Mouse (Mus musculus) forebrain, embryonic 10.5 days (tissue): Measurements from ENCODE around the gene E4f1. TPM values are rescaled to one million over a fixed set of nuclear protein-coding genes. Genes with fewer than 3 reads are reported as not detected.

Experiments used
- DNase-seq: peaks from one replicate; pipeline ENCODE4 v3.0.0-alpha.2; 2017; ENCODE audit warnings: low spot score; ENCODE audit errors: extremely low spot score
- H3K27ac ChIP-seq: fragments of 300-500 bp; sonication (generic); 2 replicates; pipeline ENCODE4 v1.5.1; 2016; ENCODE audit warnings: mild to moderate bottlenecking
- H3K27me3 ChIP-seq: fragments of 300-500 bp; sonication (generic); 2 replicates; pipeline ENCODE4 v1.6.1; 2016; ENCODE audit warnings: mild to moderate bottlenecking; ENCODE audit not compliant: poor library complexity, severe bottlenecking
- H3K36me3 ChIP-seq: fragments of 300-500 bp; sonication (generic); replicated peaks from 2 replicates; pipeline ENCODE4 v1.6.1; 2016; ENCODE audit warnings: mild to moderate bottlenecking, moderate library complexity
- H3K4me1 ChIP-seq: fragments of 300-500 bp; sonication (generic); 2 replicates; pipeline ENCODE4 v1.6.1; 2016
- H3K4me3 ChIP-seq: fragments of 300-500 bp; sonication (generic); 2 replicates; pipeline ENCODE4 v1.5.1; 2016; ENCODE audit warnings: mild to moderate bottlenecking, moderate library complexity
- H3K9me3 ChIP-seq: fragments of 300-500 bp; sonication (generic); 2 replicates; pipeline ENCODE4 v1.6.1; 2016; ENCODE audit warnings: mild to moderate bottlenecking, moderate library complexity
- WGBS: fragments of 180-500 bp; shearing (Covaris S2); methylation state at CpG from one replicate; pipeline ENCODE4 v1.1.7; 2016; 5-methylcytosine and 5-hydroxymethylcytosine counted together
- polyA plus RNA-seq: library from polyadenylated mRNA; unstranded; fragments of >200 nt; fragmentation: Nextera tagmentation; extraction: Ambion mirVana; gene quantifications from 2 replicates; pipeline ENCODE4 v1.2.1, GENCODE M21; 2016

Gene E4f1
- polyA plus RNA-seq, 1 experiment from 2014 or later, result 32.7 TPM

GRCm38 (mm10) chr17:24414230-24414976 is 55.7 kb downstream of the E4f1 start, which contains the start of gene Rnps1:
Rnps1 (plus strand) TSS chr17:24414565.
- peaks cover 30% of the 10 kb centered on the region for H3K4me1 ChIP-seq
- DNase-seq, result peak; percentile 100
- H3K36me3 ChIP-seq, result peaks cover 64% of the 10 kb centered on the region
- peak within 1 kb of the TSS; percentile 78 for H3K4me3 ChIP-seq
- peak within 1 kb of the TSS; percentile 99 for H3K27ac ChIP-seq
- no peaks in the 10 kb centered on the region for H3K27me3 ChIP-seq
- no peaks in the 10 kb centered on the region for H3K9me3 ChIP-seq
- WGBS, result under 1% methylated on average over 64 of the region's 64 CpGs

- Histone ChIP-seq H3K27me3 (no peaks in the 10 kb centered on the region), H3K9me3 (no peaks in the 10 kb centered on the region), H3K4me3 (peak overlapping the region; percentile 78), H3K4me1 (peaks cover 30% of the 10 kb centered on the region), H3K27ac (peak overlapping the region; percentile 99), H3K36me3 (peaks cover 64% of the 10 kb centered on the region)
- DNase-seq, result no peak
- WGBS, result 36% methylated on average over 22 of the region's 22 CpGs
These were observed 56.4 kb downstream of the E4f1 start for GRCm38 (mm10) chr17:24413557-24414211.

GRCm38 (mm10) chr17:24407116-24407803 is 62.9 kb downstream of the E4f1 start:
- H3K27ac ChIP-seq, result no peak overlapping the region
- no peak for DNase-seq
- H3K27me3 ChIP-seq, result no peaks in the 10 kb centered on the region
- no peak overlapping the region for H3K4me3 ChIP-seq
- H3K36me3 ChIP-seq, result peaks cover 61% of the 10 kb centered on the region
- 92% methylated on average over 12 of the region's 12 CpGs for WGBS
- no peaks in the 10 kb centered on the region for H3K9me3 ChIP-seq
- H3K4me1 ChIP-seq, result no peaks in the 10 kb centered on the region

GRCm38 (mm10) chr17:24402371-24402770 is 67.7 kb downstream of the E4f1 start:
- Histone ChIP-seq H3K4me1 (no peaks in the 10 kb centered on the region), H3K27ac (no peak overlapping the region), H3K9me3 (no peaks in the 10 kb centered on the region), H3K4me3 (no peak overlapping the region), H3K36me3 (peaks cover 39% of the 10 kb centered on the region), H3K27me3 (no peaks in the 10 kb centered on the region)
- no peak for DNase-seq
- 90% methylated on average over 3 of the region's 3 CpGs for WGBS

GRCm38 (mm10) chr17:24394456-24394855 is 75.7 kb downstream of the E4f1 start:
- Histone ChIP-seq H3K4me3 (no peak overlapping the region), H3K36me3 (peaks cover 8% of the 10 kb centered on the region; the same call in 1 of the 2 replicates), H3K27ac (no peak overlapping the region), H3K4me1 (no peaks in the 10 kb centered on the region), H3K27me3 (no peaks in the 10 kb centered on the region), H3K9me3 (no peaks in the 10 kb centered on the region)
- WGBS, result 90% methylated on average over 7 of the region's 7 CpGs
- no peak for DNase-seq

Other genes with a start within 250 kb of the E4f1 start
- 22.1 and 22.6 TPM in 2 replicates for gene Tedc2, start 249.5 kb downstream of the E4f1 start, polyA plus RNA-seq
- gene Ccnf, start 218.8 kb downstream of the E4f1 start, polyA plus RNA-seq, result 126 and 128 TPM in 2 replicates
- gene Abca17, start 119.2 kb downstream of the E4f1 start, polyA plus RNA-seq, result not detected in 2 replicates
- gene Abca3, start 118.4 kb downstream of the E4f1 start, polyA plus RNA-seq, result 8.6 and 10.0 TPM in 2 replicates
- 493 and 501 TPM in 2 replicates for gene Rnps1, start 55.7 kb downstream of the E4f1 start, polyA plus RNA-seq
- 84.1 and 89.4 TPM in 2 replicates for gene Eci1, start 43.7 kb downstream of the E4f1 start, polyA plus RNA-seq
- gene Dnase1l2, start 27.2 kb downstream of the E4f1 start, polyA plus RNA-seq, result 2.3 TPM in 2 replicates
- gene Pgp, start 79 bp upstream of the E4f1 start, polyA plus RNA-seq, result 79.7 and 85.3 TPM in 2 replicates
- gene Bricd5, start 3.6 kb upstream of the E4f1 start, polyA plus RNA-seq, result 0.23 and 0.25 TPM in 2 replicates
- 36.8 and 40.0 TPM in 2 replicates for gene Mlst8, start 8.8 kb upstream of the E4f1 start, polyA plus RNA-seq
- 3.8 and 4.3 TPM in 2 replicates for gene Caskin1, start 18.3 kb upstream of the E4f1 start, polyA plus RNA-seq
- gene Traf7, start 57.6 kb upstream of the E4f1 start, polyA plus RNA-seq, result 128 and 132 TPM in 2 replicates
- gene Rab26, start 63.9 kb upstream of the E4f1 start, polyA plus RNA-seq, result 1.9 and 3.5 TPM in 2 replicates
- gene Pkd1, start 79.5 kb upstream of the E4f1 start, polyA plus RNA-seq, result 12.9 and 16.3 TPM in 2 replicates
- gene Tsc2, start 162.3 kb upstream of the E4f1 start, polyA plus RNA-seq, result 75.3 and 75.4 TPM in 2 replicates
- 26.9 and 29.5 TPM in 2 replicates for gene Nthl1, start 162.4 kb upstream of the E4f1 start, polyA plus RNA-seq
- 25.9 and 27.1 TPM in 2 replicates for gene Slc9a3r2, start 180.0 kb upstream of the E4f1 start, polyA plus RNA-seq
- gene Npw, start 188.1 kb upstream of the E4f1 start, polyA plus RNA-seq, result not detected in 2 replicates
- gene Zfp598, start 199.4 kb upstream of the E4f1 start, polyA plus RNA-seq, result 27.5 and 30.6 TPM in 2 replicates
- gene Syngr3, start 219.6 kb upstream of the E4f1 start, polyA plus RNA-seq, result 9.7 and 11.0 TPM in 2 replicates
- 57.7 and 60.3 TPM in 2 replicates for gene Gfer, start 225.8 kb upstream of the E4f1 start, polyA plus RNA-seq
- gene Noxo1, start 225.9 kb upstream of the E4f1 start, polyA plus RNA-seq, result 0.79 and 1.0 TPM in 2 replicates
- 162 and 167 TPM in 2 replicates for gene Tbl3, start 237.3 kb upstream of the E4f1 start, polyA plus RNA-seq
- gene Rnf151, start 247.8 kb upstream of the E4f1 start, polyA plus RNA-seq, result 0.43 and 0.69 TPM in 2 replicates
- 1,888 and 1,960 TPM in 2 replicates for gene Rps2, start 247.8 kb upstream of the E4f1 start, polyA plus RNA-seq